Mouse (Mus musculus) cerebellum, adult 2 months (tissue): ENCODE data around the gene Pdgfb.

Experiments
- CTCF ChIP-seq: fragments of 200-500 bp; IDR thresholded peaks from 2 replicates; pipeline ENCODE4 v1.5.1; 2011; ENCODE audit warnings: low read depth, mild to moderate bottlenecking, control low read depth, low read length, moderate library complexity, borderline replicate concordance; ENCODE audit not compliant: insufficient read depth
- POLR2A ChIP-seq: fragments of 200-500 bp; IDR thresholded peaks from 2 replicates; pipeline ENCODE4 v1.6.1; 2011; ENCODE audit warnings: low read length, control low read depth, borderline replicate concordance; ENCODE audit not compliant: insufficient read depth

DNA sequence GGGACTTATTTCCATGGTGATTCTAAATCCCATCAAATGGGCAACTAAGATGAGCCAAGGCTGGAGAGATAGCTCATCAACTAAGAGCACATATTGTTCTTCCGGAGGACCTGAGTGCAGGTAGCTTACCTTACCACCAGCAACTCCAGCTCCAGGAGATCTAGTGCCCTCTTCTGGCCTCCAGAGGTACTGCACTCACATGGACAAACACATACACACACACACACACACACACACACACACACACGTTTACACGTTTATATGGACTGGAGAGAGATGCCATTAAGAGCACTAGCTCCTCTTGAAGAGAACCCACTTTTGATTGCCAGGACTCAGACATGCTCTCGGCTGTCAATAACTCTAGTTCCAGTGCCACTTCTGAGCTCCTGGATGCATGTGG is 16.4 kb upstream of the Pdgfb start:
- TF ChIP-seq CTCF (0 out of 2 replicates have a peak, but pooled peaks have one; percentile 26), POLR2A (no peak)
